Mouse (Mus musculus) mouse embryonic stem cell (cell line): ENCODE data around the gene Cryga.
"Not testable (repeated sequence)": the region's sequence is repeated elsewhere in the genome, so short reads cannot be mapped to it uniquely, and the experiment has no call there.

Experiments
- in situ Hi-C, 2 experiments: fragments of 300-500 bp; cut with MboI; formaldehyde crosslinking; loops; 1 replicate in 1 of 2; 3 replicates in 1 of 2; pipeline ENCODE4 v1.14.3; 2019 to 2020; ENCODE audit warnings: low sequenced_read_pairs in 2 of 2, low pct_unique_long_range_greater_than_20kb in 1 of 2, mixed read lengths in 1 of 2; ENCODE audit not compliant: unreplicated experiment in 1 of 2

Gene Cryga

DNA sequence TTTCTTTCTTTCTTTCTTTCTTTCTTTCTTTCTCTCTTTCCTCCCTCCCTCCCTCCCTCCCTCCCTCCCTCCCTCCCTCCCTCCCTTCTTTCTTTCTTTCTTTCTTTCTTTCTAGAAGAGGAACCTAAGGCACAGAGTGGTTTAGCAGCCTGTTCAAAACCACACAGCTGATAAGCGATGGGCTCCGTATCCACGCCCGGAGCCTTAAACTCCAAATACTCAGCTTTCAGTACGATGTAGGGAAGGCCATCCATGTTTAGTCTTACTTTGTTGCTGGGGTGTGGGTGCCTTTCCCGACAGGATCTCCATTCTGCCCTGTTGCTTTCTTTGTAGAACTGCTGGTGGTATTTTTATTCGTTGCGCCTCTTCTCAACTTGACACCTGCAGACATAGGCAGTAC is 6.0 kb upstream of the Cryga start:
- in situ Hi-C loops, result no loop called here

DNA sequence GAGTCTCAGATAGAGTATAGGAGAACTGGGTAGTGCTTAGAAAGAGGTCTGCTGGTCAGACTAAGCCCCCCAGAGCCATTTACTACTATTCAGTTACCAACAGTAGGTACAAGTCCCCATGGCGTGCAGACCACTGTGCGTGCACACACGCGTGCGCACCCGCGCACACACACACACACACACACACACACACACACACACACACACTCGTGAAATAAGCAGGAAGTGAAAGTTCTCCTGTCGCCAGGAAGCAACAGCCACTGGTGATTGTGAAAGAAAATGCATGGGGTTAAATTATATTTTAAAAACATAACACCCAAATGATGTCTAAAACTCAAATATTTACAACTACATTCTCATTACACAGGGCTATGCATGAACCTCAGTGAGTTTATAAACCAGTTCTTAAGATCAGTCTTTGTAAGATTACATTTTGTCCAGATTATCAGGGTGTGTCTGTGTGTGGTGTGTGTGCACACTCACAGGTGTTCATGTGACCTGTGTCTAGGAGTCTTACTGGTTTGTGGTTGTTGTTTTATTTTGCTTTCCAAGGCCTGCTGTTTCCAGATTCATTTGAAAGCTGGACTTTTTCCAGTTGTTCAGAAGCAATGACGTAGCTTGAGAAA is 4.6 kb upstream of the Cryga start:
- in situ Hi-C loops, result no loop called here

DNA sequence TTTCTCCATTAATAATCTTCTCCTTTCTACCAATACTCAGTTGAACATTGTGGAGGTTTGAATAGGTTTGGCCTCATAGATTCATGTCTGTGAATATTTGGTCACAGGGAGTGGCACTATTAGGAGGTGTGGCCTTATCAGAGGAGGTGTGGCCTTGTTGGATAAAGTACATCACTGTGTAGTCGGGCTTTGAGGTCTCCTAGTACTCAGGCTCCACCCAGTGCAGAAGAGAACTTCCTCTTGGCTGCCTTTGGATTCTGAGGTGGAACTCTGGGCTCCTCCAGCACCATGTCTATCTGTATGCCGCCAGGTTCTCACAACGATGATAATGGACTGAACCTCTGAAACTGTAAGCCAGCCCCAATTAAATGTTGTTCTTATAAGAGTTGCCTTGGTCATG is 6.2 kb downstream of the Cryga start:
- in situ Hi-C loops, result no loop called here

DNA sequence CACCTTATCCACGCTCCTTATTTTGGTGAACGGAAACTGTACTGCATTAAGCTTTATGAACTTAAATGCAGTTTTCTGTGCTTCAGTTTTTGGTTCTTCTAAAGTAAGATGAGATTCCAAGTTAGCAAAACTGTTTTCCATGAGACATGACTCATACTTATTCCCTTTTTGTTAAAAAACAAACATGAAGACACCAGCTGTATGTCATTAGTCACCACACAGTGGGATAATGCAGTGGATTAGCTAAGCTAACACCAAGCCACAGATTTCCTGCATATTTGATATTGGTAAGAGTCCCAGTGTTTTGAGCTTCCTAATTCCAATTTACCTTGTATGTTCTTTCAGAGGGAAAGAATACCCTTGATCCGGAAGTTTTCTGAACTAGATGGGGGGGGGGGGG is 11.6 kb downstream of the Cryga start:
- in situ Hi-C loops, result no loop called here

DNA sequence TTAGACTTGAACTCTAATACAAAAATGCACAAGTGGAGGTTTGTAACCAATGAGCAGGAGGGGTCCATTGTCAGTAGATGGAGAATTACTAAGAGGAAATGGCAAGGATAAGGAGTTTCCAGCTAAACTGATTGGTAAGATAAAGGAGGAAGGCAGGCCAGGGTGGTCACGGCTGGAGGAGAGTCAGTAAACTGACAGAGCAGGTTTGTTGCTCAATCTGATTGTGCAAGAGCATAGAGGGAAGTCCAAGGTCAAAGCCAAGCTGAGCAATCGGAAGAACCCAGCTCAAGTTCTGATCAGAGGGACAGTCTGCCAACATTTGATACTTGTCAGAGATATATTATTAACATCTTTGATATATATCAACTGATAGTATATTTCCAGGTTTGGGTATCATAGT is 12.8 kb downstream of the Cryga start:
- in situ Hi-C loops, result no loop called here

DNA sequence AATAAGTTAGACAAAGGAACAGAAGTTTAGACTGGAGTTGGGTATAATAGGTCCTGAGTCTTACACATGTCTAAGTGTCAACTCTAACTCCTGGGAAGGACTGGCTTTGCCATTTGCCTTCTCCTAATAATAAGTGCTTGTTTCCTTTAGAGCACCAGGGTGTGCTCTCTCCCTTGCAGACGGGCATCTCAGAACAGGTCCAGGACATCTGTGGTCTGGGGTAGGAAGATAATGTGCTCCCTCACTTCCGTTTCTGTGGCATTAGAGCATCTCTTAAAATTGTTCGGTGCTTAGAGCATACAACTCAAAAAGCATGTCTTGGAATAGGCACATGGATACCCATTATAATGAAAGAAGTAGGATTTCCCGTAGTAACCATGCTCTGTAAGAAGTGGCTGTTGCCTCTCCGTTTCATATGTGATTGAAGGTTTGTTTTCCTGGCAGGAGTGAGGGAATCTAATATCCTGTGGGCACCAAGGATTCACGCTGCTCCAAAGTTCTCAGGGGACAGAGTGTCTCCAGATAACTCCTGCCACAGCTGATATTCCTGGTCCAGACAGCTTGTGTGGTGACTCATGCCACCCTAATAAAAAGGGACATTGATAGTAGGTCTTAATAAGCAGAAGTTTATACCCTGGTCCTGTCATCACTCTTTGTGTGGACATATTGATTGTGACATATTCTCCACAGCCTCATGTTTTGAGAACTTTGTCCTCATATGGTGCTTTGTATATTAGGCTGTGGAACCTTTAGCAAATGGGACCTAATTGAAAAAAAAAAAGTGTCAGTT is 14.4 kb downstream of the Cryga start:
- in situ Hi-C loops, result no loop called here

DNA sequence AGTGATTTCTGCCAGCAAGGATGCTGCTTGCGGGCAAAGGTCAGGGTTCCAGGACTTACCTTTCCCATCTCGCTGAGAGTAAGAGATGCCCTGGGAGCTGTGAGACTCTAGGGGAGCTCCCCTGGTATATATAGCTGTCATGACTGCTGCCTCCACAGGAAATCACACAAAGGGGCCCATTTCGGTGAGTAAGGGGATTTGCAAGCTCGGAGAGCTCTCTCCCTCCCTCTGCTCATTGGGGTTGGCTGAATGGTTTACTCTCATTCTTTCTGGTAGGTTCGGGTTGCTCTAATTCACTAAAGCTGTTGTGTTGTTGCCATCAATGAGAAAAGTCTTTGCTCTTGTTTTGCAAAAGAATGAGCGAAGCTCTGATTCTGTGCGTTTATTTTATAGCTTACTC is 21.0 kb downstream of the Cryga start, which contains the start of gene Crygb:
Crygb (minus strand) TSS at position 101 of the 400 bp plus-strand sequence.
- in situ Hi-C loops, result no loop called here

DNA sequence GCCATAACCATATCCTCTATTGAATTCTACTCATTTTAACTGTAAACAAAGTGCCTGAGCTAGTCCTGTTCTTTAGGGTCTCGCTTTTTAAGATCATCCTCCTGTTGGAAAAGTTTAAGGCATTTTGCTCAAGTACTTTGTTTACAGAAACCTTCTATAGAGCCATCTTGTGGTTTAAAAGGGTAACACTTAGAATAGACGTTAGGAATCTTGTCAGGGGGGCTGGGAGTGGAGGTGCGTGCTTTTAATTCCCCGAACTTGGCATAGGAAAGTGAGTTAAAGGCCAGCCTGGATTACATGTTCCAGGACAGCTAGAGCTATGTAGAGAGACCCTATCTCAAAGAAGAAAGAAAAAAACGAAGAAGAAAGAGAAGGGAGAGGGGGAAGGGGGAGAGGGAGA is 27.6 kb downstream of the Cryga start:
- in situ Hi-C loops, result no loop called here

DNA sequence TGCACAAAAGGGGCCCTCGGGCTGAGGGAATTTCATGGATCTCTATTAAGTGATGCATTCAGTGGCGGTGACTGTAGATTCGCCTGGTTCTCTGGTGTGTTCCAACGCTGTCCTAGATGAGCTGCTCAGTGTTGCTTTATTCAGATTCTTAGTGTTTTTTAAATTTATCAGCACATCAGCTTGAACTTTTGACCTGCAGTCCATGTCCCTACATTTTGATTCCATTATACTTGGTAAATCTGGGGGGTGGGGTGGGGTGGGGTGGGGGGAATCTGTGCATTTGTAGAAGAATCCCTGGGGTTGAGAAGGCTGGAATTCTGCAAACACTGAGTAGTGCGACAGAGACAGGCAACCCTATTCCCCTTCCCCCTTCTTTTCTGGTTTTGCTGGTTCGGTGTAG is 29.6 kb downstream of the Cryga start, which contains the start of gene Crygc:
Crygc (minus strand) TSS at position 101 of the 400 bp plus-strand sequence.
- in situ Hi-C loops, result no loop called here

DNA sequence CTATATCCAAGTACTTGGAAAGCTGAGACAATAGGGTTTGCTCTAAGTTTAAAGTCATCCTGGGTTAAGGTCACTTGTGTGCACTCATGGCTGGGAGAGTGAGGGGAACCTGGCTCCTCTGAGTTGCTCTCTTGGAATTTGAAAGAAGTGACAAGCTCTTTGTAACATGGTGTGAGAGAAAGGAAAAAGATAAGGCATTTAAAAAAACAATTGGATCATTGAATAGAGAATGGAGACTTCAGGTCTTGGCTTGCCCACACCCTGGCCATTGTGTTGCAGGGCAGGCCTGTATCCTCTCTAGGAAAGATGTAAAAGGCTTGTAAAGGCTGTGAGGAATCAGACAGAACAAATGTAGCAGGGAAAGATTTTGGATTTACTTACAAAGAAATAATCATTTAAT is 35.3 kb downstream of the Cryga start:
- in situ Hi-C loops, result no loop called here

DNA sequence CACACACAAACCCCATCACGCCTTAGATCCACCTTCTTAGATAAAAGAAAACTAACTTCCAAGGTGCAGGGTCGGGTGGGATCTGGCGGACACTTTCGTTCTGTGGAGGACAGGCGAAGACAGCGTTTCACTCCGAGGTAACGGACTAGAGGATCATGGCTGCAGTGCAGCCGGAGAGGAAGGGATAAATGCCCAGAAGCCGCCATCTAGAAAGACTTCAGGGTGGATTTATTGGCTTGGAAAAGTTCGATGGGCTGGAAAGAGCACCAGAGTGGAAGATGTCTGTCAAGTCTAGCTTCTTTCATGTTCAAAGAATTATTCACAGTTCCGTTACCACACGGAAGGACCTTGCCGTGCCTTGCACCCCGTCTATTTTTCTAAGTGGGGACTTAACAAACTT is 39.0 kb downstream of the Cryga start:
- in situ Hi-C loops, result no loop called here

DNA sequence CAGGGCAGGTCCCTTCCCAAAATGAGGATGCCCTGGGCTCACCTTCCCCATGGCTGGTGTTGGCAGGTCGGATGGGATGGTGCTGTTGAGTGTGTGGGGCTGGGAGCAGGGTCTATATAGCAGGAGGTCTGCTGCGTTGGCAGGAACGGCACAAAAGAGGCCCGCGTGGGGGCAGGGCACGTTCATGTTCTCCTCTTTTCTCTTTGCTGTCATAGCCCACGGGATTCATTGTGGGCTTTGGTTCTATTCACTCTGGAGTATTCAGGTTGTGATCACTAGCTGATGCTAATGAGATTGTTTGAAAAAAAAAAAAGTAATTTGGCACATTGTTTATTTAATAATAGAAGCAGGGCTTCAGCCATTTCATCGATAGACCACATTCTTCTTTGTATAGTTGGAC is 39.8 kb downstream of the Cryga start, which contains the start of gene Crygd:
Crygd (minus strand) TSS at position 101 of the 400 bp plus-strand sequence.
- in situ Hi-C loops, result no loop called here

DNA sequence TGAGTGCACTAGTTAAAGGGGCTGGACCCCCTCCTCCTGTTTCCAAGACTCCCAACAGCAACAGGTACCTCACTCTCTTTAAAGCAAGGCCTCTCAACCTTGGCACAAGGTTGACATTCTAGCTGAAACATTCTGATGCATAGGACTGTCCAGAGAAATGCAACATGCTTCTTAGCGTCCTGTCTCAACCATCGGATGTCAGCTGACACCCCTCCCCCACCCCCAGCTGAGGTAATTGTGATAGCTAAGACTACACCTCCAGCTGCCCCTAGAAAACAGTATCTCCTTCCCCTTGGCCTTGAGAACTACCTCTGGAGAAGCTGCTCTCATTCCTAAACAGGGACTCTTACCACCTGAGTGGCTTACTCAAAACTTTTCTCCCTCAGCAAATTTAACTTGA is 51.0 kb downstream of the Cryga start:
- in situ Hi-C loops, result no loop called here

DNA sequence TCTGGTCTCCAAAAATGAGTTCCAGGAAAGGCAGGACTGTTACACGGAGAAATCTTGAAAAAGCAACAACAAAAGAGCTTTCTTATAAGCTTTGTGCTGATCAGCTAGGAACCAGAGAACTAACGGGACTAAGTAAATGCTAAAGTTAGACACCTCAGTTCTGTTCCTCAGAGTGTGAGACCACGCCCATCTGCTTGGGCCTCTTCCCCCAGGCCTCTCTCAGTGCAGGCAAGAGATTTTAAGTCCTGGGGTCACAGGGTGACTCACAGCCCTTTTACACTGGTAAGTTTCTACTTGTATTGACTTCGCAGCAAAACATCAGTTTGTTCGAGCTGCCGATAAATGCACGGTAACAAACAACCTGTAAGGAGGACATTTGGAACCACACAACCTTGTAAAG is 51.5 kb downstream of the Cryga start:
- in situ Hi-C loops, result no loop called here

DNA sequence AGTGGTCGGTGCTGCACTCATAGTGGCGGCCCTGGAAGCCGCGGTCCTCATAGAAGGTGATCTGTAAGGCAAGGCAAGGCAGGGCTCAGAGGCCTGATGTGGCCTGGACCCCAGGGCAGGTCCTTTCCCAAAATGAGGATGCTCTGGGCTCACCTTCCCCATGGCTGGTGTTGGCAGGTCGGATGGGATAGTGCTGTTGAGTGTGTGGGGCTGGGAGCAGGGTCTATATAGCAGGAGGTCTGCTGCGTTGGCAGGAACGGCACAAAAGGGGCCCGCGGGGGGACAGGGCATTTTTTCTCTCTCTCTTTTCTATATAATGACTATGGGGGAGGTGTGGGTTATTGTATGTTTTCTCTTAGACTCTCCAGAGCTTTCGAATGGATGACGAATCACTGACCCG is 52.2 kb downstream of the Cryga start, which contains the start of gene Cryge:
Cryge (minus strand) TSS at position 198 of the 400 bp plus-strand sequence.
- in situ Hi-C loops, result not testable (repeated sequence)
